Mouse (Mus musculus): ENCODE measurements around the gene Alms1. TPM values are rescaled to one million over a fixed set of nuclear protein-coding genes. Genes with fewer than 3 reads are reported as not detected.

Alms1 gene
- polyA plus RNA-seq, 1 experiment from 2014 or later = 10.3 TPM

Small RNAs within 50 kb of the gene (microRNA-seq; reads per million reads assigned to microRNA genes)
- gene Gm27317 = not detected

Other genes starting within 250 kb of the Alms1 start
- 9.8 and 11.4 TPM in 2 replicates for gene Rab11fip5, start 212.9 kb upstream of the Alms1 start, polyA plus RNA-seq (2016; fragmentation: Nextera tagmentation; extraction: Ambion mirVana)
- gene Noto, start 163.6 kb upstream of the Alms1 start, polyA plus RNA-seq (2016; fragmentation: Nextera tagmentation; extraction: Ambion mirVana) = not detected in 2 replicates
- 65.2 and 66.2 TPM in 2 replicates for gene Smyd5, start 155.5 kb upstream of the Alms1 start, polyA plus RNA-seq (2016; fragmentation: Nextera tagmentation; extraction: Ambion mirVana)
- gene Cct7, start 136.0 kb upstream of the Alms1 start, polyA plus RNA-seq (2016; fragmentation: Nextera tagmentation; extraction: Ambion mirVana) = 557 and 572 TPM in 2 replicates
- gene Pradc1, start 135.6 kb upstream of the Alms1 start, polyA plus RNA-seq (2016; fragmentation: Nextera tagmentation; extraction: Ambion mirVana) = 25.7 and 31.4 TPM in 2 replicates
- gene Fbxo41, start 84.5 kb upstream of the Alms1 start, polyA plus RNA-seq (2016; fragmentation: Nextera tagmentation; extraction: Ambion mirVana) = 1.9 and 2.0 TPM in 2 replicates
- gene Egr4, start 73.9 kb upstream of the Alms1 start, polyA plus RNA-seq (2016; fragmentation: Nextera tagmentation; extraction: Ambion mirVana) = not detected in 2 replicates
- gene Nat8f7, start 125.7 kb downstream of the Alms1 start, polyA plus RNA-seq (2016; fragmentation: Nextera tagmentation; extraction: Ambion mirVana) = not detected in 2 replicates
- 0.34 TPM in 1 of 2 replicates, not detected in the other for gene Nat8f3, start 178.2 kb downstream of the Alms1 start, polyA plus RNA-seq (2016; fragmentation: Nextera tagmentation; extraction: Ambion mirVana)
- gene Nat8f6, start 233.4 kb downstream of the Alms1 start, polyA plus RNA-seq (2016; fragmentation: Nextera tagmentation; extraction: Ambion mirVana) = not detected in 2 replicates
- not detected in 2 replicates for gene Nat8f5, start 233.4 kb downstream of the Alms1 start, polyA plus RNA-seq (2016; fragmentation: Nextera tagmentation; extraction: Ambion mirVana)
- gene Nat8, start 244.6 kb downstream of the Alms1 start, polyA plus RNA-seq (2016; fragmentation: Nextera tagmentation; extraction: Ambion mirVana) = not detected in 2 replicates

All from limb, embryonic 12.5 days (tissue).